Mouse (Mus musculus) C2C12 (cell line): ENCODE data around the gene Abca7. TPM values are rescaled to one million over a fixed set of nuclear protein-coding genes. Genes with fewer than 3 reads are reported as not detected.

Experiments used
- H3K27me3 ChIP-seq: one replicate; pipeline ENCODE4 v1.6.1; 2011; ENCODE audit not compliant: control insufficient read depth, insufficient read depth, insufficient read length
- H3K36me3 ChIP-seq: one replicate; pipeline ENCODE4 v1.6.1; 2011; ENCODE audit not compliant: control insufficient read depth, insufficient read depth
- H3K4me3 ChIP-seq: one replicate; pipeline ENCODE4 v1.5.1; 2011; ENCODE audit warnings: mild to moderate bottlenecking, control low read depth; ENCODE audit not compliant: poor library complexity, insufficient read depth, severe bottlenecking
- H3K79me2 ChIP-seq: one replicate; pipeline ENCODE4 v1.6.1; 2011; ENCODE audit not compliant: control insufficient read depth, insufficient read depth
- H3K79me3 ChIP-seq: one replicate; pipeline ENCODE4 v1.6.1; 2011; ENCODE audit warnings: low read depth, control low read depth
- H3ac ChIP-seq: one replicate; pipeline ENCODE3; 2011; ENCODE audit warnings: low read depth; ENCODE audit not compliant: control insufficient read depth, insufficient read length
- CEBPB ChIP-seq: IDR thresholded peaks from one replicate; pipeline ENCODE4 v1.6.1; 2011; ENCODE audit warnings: low read depth, mild to moderate bottlenecking, control low read depth, moderate library complexity
- CTCF ChIP-seq: IDR thresholded peaks from one replicate; pipeline ENCODE4 v1.5.1; 2011; ENCODE audit not compliant: control insufficient read depth, insufficient read depth, insufficient read length
- FOSL1 ChIP-seq: IDR thresholded peaks from one replicate; pipeline ENCODE4 v1.8.0; 2011; ENCODE audit warnings: mild to moderate bottlenecking, low read length; ENCODE audit not compliant: poor library complexity, insufficient read depth, severe bottlenecking
- MAX ChIP-seq: IDR thresholded peaks from one replicate; pipeline ENCODE4 v1.6.1; 2011; ENCODE audit warnings: mild to moderate bottlenecking, control low read depth
- MYOD1 ChIP-seq: IDR thresholded peaks from one replicate; pipeline ENCODE4 v1.6.1; 2011; ENCODE audit warnings: low read depth; ENCODE audit not compliant: control insufficient read depth, insufficient read length
- MYOG ChIP-seq: IDR thresholded peaks from one replicate; pipeline ENCODE4 v1.6.1; 2011; ENCODE audit not compliant: control insufficient read depth, insufficient read length; ENCODE audit errors: extremely low read depth
- USF1 ChIP-seq: IDR thresholded peaks from one replicate; pipeline ENCODE4 v1.6.1; 2011; ENCODE audit warnings: low read depth, mild to moderate bottlenecking, control low read depth, moderate library complexity
- polyA plus RNA-seq: library from polyadenylated mRNA; unstranded; fragments of >200 nt; fragmentation: generic; extraction: Trizol; gene quantifications from one replicate; pipeline ENCODE4 v1.2.1, GENCODE M21; 2012; ENCODE audit warnings: missing spikeins

The Abca7 gene
- polyA plus RNA-seq, 1 experiment: 10.7 TPM

DNA sequence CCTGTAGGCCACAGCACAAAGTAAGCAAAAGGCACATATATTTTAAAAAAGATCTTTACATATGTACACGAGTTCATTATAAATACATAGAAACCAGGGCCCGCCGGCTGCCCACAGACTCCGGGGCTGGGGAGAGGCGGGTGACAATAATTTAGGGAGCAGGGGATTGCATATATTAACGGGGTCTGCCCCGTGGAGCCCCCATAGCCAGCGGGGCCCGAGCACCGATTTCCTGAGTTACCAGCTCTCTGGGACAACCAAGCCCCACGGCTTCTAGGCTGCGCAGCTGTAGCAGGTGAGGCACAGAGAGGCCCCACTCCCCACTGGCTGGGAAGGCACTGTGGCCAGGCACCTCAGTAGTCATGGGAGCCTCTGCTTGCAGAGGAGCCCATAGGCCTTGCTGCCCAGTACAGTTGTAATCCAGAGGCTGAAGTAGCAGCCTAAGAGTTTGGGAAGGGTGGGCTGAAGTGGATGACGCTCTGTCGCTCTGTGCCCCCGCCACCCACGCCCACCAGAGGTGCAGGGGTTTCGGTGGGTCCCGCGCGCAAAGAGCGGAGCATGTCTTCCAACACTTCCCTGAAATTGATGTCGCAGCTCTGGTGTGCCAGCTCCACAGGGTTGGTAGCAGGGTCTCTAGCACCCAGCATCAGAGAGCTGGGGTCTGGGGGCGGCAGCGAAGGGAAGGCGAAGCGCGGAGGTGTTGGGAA lies 60.8 kb downstream of the Abca7 start:
- Histone ChIP-seq H3ac (no peak overlapping the region), H3K79me3 (peaks cover 26% of the 10 kb centered on the region), H3K79me2 (peaks cover 26% of the 10 kb centered on the region), H3K27me3 (no peaks in the 10 kb centered on the region), H3K4me3 (no peak overlapping the region), H3K36me3 (peaks cover 56% of the 10 kb centered on the region)
- TF ChIP-seq USF1 (no peak), MAX (no peak), MYOD1 (no peak), CEBPB (no peak), FOSL1 (no peak), MYOG (no peak), CTCF (no peak)

DNA sequence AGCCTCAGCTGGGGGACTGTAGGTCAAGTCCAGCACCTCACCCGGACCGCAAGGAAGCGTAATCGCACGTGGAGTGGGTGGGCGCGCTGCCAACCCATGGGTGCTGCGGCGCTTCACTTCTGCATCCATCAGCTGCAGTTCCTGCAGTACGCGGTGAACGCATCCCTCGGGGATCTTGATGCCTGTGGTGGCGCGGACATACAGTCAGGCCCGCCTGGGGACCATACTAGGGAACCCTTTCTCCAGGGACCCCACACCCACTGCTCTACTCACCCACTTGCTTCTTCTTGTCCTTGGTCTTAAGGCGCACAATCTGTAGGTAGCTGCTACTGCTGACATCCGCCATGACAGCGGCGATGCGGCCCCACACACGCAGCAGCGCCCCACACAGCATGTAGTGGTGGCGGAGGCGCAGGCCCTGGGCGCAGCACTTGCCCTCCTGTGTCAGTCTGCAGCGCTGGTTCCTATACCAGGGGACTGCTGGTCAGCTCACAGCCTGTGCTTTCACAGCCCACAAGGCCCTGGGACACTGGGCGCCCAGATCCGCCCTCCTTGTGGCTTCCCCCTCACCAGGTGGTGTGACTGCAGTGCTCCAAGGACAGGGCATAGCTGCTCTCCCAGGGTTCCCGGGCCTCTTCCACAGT lies 61.5 kb downstream of the Abca7 start:
- peaks cover 26% of the 10 kb centered on the region for H3K79me2 ChIP-seq
- no peak overlapping the region for H3K4me3 ChIP-seq
- H3K36me3 ChIP-seq: peaks cover 59% of the 10 kb centered on the region
- no peak for TF ChIP-seq CTCF
- TF ChIP-seq USF1: no peak
- no peak for TF ChIP-seq CEBPB
- TF ChIP-seq MYOD1: no peak
- no peaks in the 10 kb centered on the region for H3K27me3 ChIP-seq
- no peak overlapping the region for H3ac ChIP-seq
- peaks cover 26% of the 10 kb centered on the region for H3K79me3 ChIP-seq

- no peak overlapping the region for H3ac ChIP-seq
- H3K27me3 ChIP-seq: no peaks in the 10 kb centered on the region
- H3K79me3 ChIP-seq: no peaks in the 10 kb centered on the region
- no peaks in the 10 kb centered on the region for H3K79me2 ChIP-seq
- TF ChIP-seq USF1: no peak
- TF ChIP-seq MYOG: no peak
- TF ChIP-seq MAX: no peak
- H3K4me3 ChIP-seq: no peak overlapping the region
- H3K36me3 ChIP-seq: peaks cover 68% of the 10 kb centered on the region
Measured at GRCm38 (mm10) chr10:80063104-80063503, 66.8 kb downstream of the Abca7 start.

- no peaks in the 10 kb centered on the region for H3K27me3 ChIP-seq
- peaks cover 65% of the 10 kb centered on the region for H3K36me3 ChIP-seq
- no peak overlapping the region for H3ac ChIP-seq
- no peak for TF ChIP-seq CTCF
- no peak for TF ChIP-seq CEBPB
- TF ChIP-seq MAX: no peak
- TF ChIP-seq MYOD1: no peak
- TF ChIP-seq FOSL1: no peak
- TF ChIP-seq USF1: no peak
- TF ChIP-seq MYOG: no peak
- H3K79me3 ChIP-seq: no peaks in the 10 kb centered on the region
- H3K4me3 ChIP-seq: no peak overlapping the region
- H3K79me2 ChIP-seq: no peaks in the 10 kb centered on the region
Measured at GRCm38 (mm10) chr10:80063877-80064650, 67.8 kb downstream of the Abca7 start.

Other genes starting within 250 kb of the Abca7 start
- 56.5 TPM for gene Polrmt, start 249.9 kb upstream of the Abca7 start, polyA plus RNA-seq
- gene Fgf22, start 241.4 kb upstream of the Abca7 start, polyA plus RNA-seq: 0.29 TPM
- 116 TPM for gene Rnf126, start 229.5 kb upstream of the Abca7 start, polyA plus RNA-seq
- gene Fstl3, start 219.2 kb upstream of the Abca7 start, polyA plus RNA-seq: 12.1 TPM
- gene Prss57, start 205.5 kb upstream of the Abca7 start, polyA plus RNA-seq: not detected
- 39.9 TPM for gene Palm, start 202.9 kb upstream of the Abca7 start, polyA plus RNA-seq
- gene Misp, start 175.5 kb upstream of the Abca7 start, polyA plus RNA-seq: not detected
- gene Ptbp1, start 142.1 kb upstream of the Abca7 start, polyA plus RNA-seq: 345 TPM
- gene Prtn3, start 122.0 kb upstream of the Abca7 start, polyA plus RNA-seq: not detected
- gene Plppr3, start 121.9 kb upstream of the Abca7 start, polyA plus RNA-seq: 2.3 TPM
- gene Elane, start 110.2 kb upstream of the Abca7 start, polyA plus RNA-seq: not detected
- gene Cfd, start 105.6 kb upstream of the Abca7 start, polyA plus RNA-seq: not detected
- gene Med16, start 87.6 kb upstream of the Abca7 start, polyA plus RNA-seq: 32.5 TPM
- not detected for gene Gm26602, start 85.6 kb upstream of the Abca7 start, polyA plus RNA-seq
- gene Kiss1r, start 79.5 kb upstream of the Abca7 start, polyA plus RNA-seq: 0.13 TPM
- 46.7 TPM for gene R3hdm4, start 75.3 kb upstream of the Abca7 start, polyA plus RNA-seq
- 0.74 TPM for gene Arid3a, start 69.5 kb upstream of the Abca7 start, polyA plus RNA-seq
- 48.6 TPM for gene Wdr18, start 36.3 kb upstream of the Abca7 start, polyA plus RNA-seq
- 0.30 TPM for gene Grin3b, start 25.8 kb upstream of the Abca7 start, polyA plus RNA-seq
- 102 TPM for gene Tmem259, start 12.2 kb upstream of the Abca7 start, polyA plus RNA-seq
- 437 TPM for gene Cnn2, start 7.9 kb upstream of the Abca7 start, polyA plus RNA-seq
- 1.6 TPM for gene Arhgap45, start 20.2 kb downstream of the Abca7 start, polyA plus RNA-seq
- gene Polr2e, start 43.3 kb downstream of the Abca7 start, polyA plus RNA-seq: 269 TPM
- 964 TPM for gene Gpx4, start 50.7 kb downstream of the Abca7 start, polyA plus RNA-seq
- gene Sbno2, start 109.1 kb downstream of the Abca7 start, polyA plus RNA-seq: 29.4 TPM
- 106 TPM for gene Stk11, start 119.3 kb downstream of the Abca7 start, polyA plus RNA-seq
- 720 TPM for gene Atp5d, start 142.1 kb downstream of the Abca7 start, polyA plus RNA-seq
- 12.1 TPM for gene Cbarp, start 144.3 kb downstream of the Abca7 start, polyA plus RNA-seq
- 77.5 TPM for gene Midn, start 151.8 kb downstream of the Abca7 start, polyA plus RNA-seq
- gene Cirbp, start 169.5 kb downstream of the Abca7 start, polyA plus RNA-seq: 30.9 TPM
- 33.4 TPM for gene 1600002K03Rik, start 176.4 kb downstream of the Abca7 start, polyA plus RNA-seq
- 3.2 TPM for gene Efna2, start 183.0 kb downstream of the Abca7 start, polyA plus RNA-seq
- gene Mum1, start 229.9 kb downstream of the Abca7 start, polyA plus RNA-seq: 57.7 TPM